Mouse (Mus musculus): Measurements from ENCODE around the gene Lrrc27.

DNA sequence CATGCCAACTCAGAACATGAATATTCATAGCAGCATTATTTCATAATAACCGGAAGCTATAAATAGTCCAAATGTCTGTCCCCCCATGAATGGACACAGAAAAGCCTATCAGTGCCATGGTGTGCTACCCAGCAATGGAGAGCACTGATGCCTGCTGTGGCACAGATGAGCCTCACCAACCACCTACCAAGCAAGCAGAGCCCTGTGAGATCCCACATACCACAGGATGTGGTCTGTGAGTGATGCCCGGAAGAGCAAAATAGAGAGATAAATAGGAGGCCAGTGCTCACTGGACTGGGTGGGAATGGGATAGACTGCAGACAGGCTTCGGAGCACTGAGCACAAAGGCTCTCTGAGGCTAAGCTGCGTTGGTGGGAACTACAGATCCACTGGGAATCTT, 15.8 kb upstream of the Lrrc27 start:
- TF ChIP-seq CTCF (IDR thresholded peaks at IDR 0.05; ENCODE audit: low read depth), result no peak
- TF ChIP-seq EP300 (IDR thresholded peaks at IDR 0.05; ENCODE audit: low read depth), result no peak
